Mouse (Mus musculus): ENCODE data around the gene S1pr5.

DNA sequence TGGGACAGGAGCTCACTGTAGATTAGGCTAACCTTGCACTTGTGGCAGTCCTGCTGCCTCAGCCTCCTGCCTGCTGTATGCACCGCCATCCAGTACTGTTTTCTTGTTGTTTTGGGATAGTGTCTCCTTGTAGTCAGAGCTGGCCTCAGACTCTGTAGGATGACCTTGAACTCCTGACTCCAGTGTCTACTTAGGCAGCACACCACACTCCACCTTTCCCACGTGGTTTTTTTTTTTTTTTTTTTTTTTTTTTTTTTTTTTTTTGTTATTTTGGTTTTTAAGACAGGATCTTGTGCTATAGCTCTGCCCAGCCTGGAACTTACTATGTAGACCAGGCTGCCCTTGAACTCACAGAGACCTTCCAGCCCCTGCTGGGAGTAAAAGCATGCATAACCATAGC, 39.6 kb downstream of the S1pr5 start:
- TF ChIP-seq CTCF (IDR thresholded peaks at IDR 0.05; ENCODE audit: extremely low read depth, insufficient read depth, low read length): no peak
- no peak for TF ChIP-seq POLR2A (IDR thresholded peaks at IDR 0.05; ENCODE audit: extremely low read depth, insufficient read depth, low read length)

Measured in cortical plate, adult 2 months (tissue).